12 mouse cellular contexts compared by ENCODE assay signal in genomic region chr1:61685921-61686320, GRCm38 (mm10).
"Had no signal": no experiment of that assay in that cellular context is flagged by ENCODE, and none has a peak within 500 bp of the region (broad histone marks: within the 10 kb centered on the region; RNA-seq: fewer than 3 reads in every experiment).

No protein-coding gene starts in this region.

- DNase-seq: kidney, adult 8-10 months; kidney, postnatal 36 days; layer of hippocampus, adult 9-11 months; left cerebral cortex, postnatal 4 days; lung, adult 18-20 months; right cerebral cortex, postnatal 14 days; thymus, postnatal 4 days had no signal

- H3K4me1 ChIP-seq: limb, embryonic 13.5 days; midbrain, embryonic 15.5 days had no signal

- H3K27me3 ChIP-seq: midbrain, embryonic 15.5 days; neural tube, embryonic 12.5 days had no signal

- H3K4me3 ChIP-seq: limb, embryonic 13.5 days; midbrain, embryonic 15.5 days; neural tube, embryonic 12.5 days had no signal

- H3K4me2 ChIP-seq: limb, embryonic 13.5 days; midbrain, embryonic 15.5 days; neural tube, embryonic 12.5 days had no signal

- H3K9ac ChIP-seq: limb, embryonic 13.5 days; liver, embryonic 14.5 days; midbrain, embryonic 15.5 days; neural tube, embryonic 12.5 days had no signal

- H3K27ac ChIP-seq: limb, embryonic 13.5 days; liver, embryonic 14.5 days; midbrain, embryonic 15.5 days; neural tube, embryonic 12.5 days had no signal

- H3K36me3 ChIP-seq: limb, embryonic 13.5 days; midbrain, embryonic 15.5 days; neural tube, embryonic 12.5 days had no signal

- H3K9me3 ChIP-seq: limb, embryonic 13.5 days; midbrain, embryonic 15.5 days; neural tube, embryonic 12.5 days had no signal

- ATAC-seq: intestine, postnatal 0 days; midbrain, embryonic 15.5 days had no signal
